Mouse (Mus musculus) heart, embryonic 12.5 days (tissue): ENCODE data around the gene Xkr8. TPM values are rescaled to one million over a fixed set of nuclear protein-coding genes. Genes with fewer than 3 reads are reported as not detected.
"Not testable (repeated sequence)": the region's sequence is repeated elsewhere in the genome, so short reads cannot be mapped to it uniquely, and the experiment has no call there.

Experiments used
- ATAC-seq: fragments of 200-750 bp; cut with Nextera tagmentation; 2 replicates; pipeline ENCODE4 v1.8.0; 2017; ENCODE audit warnings: moderate TSS enrichment, moderate library complexity; ENCODE audit not compliant: insufficient number of reproducible peaks, low FRiP score
- H3K27ac ChIP-seq: fragments of 300-500 bp; sonication (generic); 2 replicates; pipeline ENCODE4 v1.5.1; 2016; ENCODE audit warnings: mild to moderate bottlenecking, moderate library complexity; ENCODE audit not compliant: poor library complexity, severe bottlenecking
- H3K27me3 ChIP-seq: fragments of 300-500 bp; sonication (generic); replicated peaks from 2 replicates; pipeline ENCODE4 v1.6.1; 2016; ENCODE audit warnings: mild to moderate bottlenecking, moderate library complexity
- H3K36me3 ChIP-seq: fragments of 300-500 bp; sonication (generic); 2 replicates; pipeline ENCODE4 v1.6.1; 2016; ENCODE audit warnings: mild to moderate bottlenecking, moderate library complexity
- H3K4me1 ChIP-seq: fragments of 300-500 bp; sonication (generic); replicated peaks from 2 replicates; pipeline ENCODE4 v1.6.1; 2016; ENCODE audit warnings: mild to moderate bottlenecking
- H3K4me2 ChIP-seq: fragments of 300-500 bp; sonication (generic); 2 replicates; pipeline ENCODE4 v1.6.1; 2016; ENCODE audit warnings: mild to moderate bottlenecking, moderate library complexity
- H3K4me3 ChIP-seq: fragments of 300-500 bp; sonication (generic); 2 replicates; pipeline ENCODE4 v1.5.1; 2016; ENCODE audit warnings: mild to moderate bottlenecking
- H3K9ac ChIP-seq: fragments of 300-500 bp; sonication (generic); 2 replicates; pipeline ENCODE4 v1.6.1; 2016; ENCODE audit warnings: mild to moderate bottlenecking, moderate library complexity
- H3K9me3 ChIP-seq: fragments of 300-500 bp; sonication (generic); replicated peaks from 2 replicates; pipeline ENCODE4 v1.6.1; 2016; ENCODE audit warnings: mild to moderate bottlenecking, moderate library complexity
- WGBS: fragments of 180-500 bp; shearing (Covaris S2); methylation state at CpG from one replicate; pipeline ENCODE4 v1.1.7; 2016; 5-methylcytosine and 5-hydroxymethylcytosine counted together
- polyA plus RNA-seq: library from polyadenylated mRNA; unstranded; fragments of >200 nt; fragmentation: Nextera tagmentation; extraction: Ambion mirVana; gene quantifications from 2 replicates; pipeline ENCODE4 v1.2.1, GENCODE M21; 2016

Xkr8 gene
- polyA plus RNA-seq, 1 experiment from 2014 or later: 5.2 TPM

GRCm38 (mm10) chr4:132757633-132758351, 25.4 kb upstream of the Xkr8 start:
- Histone ChIP-seq H3K9me3 (no peaks in the 10 kb centered on the region), H3K9ac (no peak overlapping the region), H3K4me3 (no peak overlapping the region), H3K4me1 (peaks cover 4% of the 10 kb centered on the region; the same call in 1 of the 2 replicates), H3K36me3 (no peaks in the 10 kb centered on the region), H3K27me3 (peaks cover 9% of the 10 kb centered on the region), H3K4me2 (peak overlapping the region; percentile 87), H3K27ac (no peak overlapping the region)
- 69% methylated on average over 7 of the region's 7 CpGs for WGBS
- ATAC-seq: no peak

GRCm38 (mm10) chr4:132756974-132757373, 24.6 kb upstream of the Xkr8 start, which contains the start of gene Smpdl3b:
Gene Smpdl3b (minus strand): TSS chr4:132757252.
- H3K4me2 ChIP-seq: peak within 1 kb of the TSS; percentile 87
- peaks cover 5% of the 10 kb centered on the region; the same call in 1 of the 2 replicates for H3K4me1 ChIP-seq
- WGBS: 1% methylated on average over 22 of the region's 22 CpGs
- H3K27me3 ChIP-seq: peaks cover 9% of the 10 kb centered on the region
- H3K27ac ChIP-seq: no peak within 1 kb of the TSS
- no peaks in the 10 kb centered on the region for H3K36me3 ChIP-seq
- H3K9ac ChIP-seq: peak within 1 kb of the TSS; percentile 61
- peak within 1 kb of the TSS; percentile 49 for H3K4me3 ChIP-seq
- peak; percentile 78 for ATAC-seq
- no peaks in the 10 kb centered on the region for H3K9me3 ChIP-seq

GRCm38 (mm10) chr4:132752992-132753391, 20.6 kb upstream of the Xkr8 start:
- ATAC-seq: no peak
- WGBS: 50% methylated on average over 6 of the region's 6 CpGs
- H3K4me1 ChIP-seq: peaks cover 5% of the 10 kb centered on the region; the same call in 1 of the 2 replicates
- no peak overlapping the region for H3K9ac ChIP-seq
- no peaks in the 10 kb centered on the region for H3K36me3 ChIP-seq
- no peak overlapping the region for H3K4me2 ChIP-seq
- H3K9me3 ChIP-seq: no peaks in the 10 kb centered on the region
- H3K27me3 ChIP-seq: peaks cover 6% of the 10 kb centered on the region
- H3K4me3 ChIP-seq: no peak overlapping the region
- H3K27ac ChIP-seq: no peak overlapping the region

GRCm38 (mm10) chr4:132749258-132749982, 17.1 kb upstream of the Xkr8 start:
- ATAC-seq: no peak
- Histone ChIP-seq H3K36me3 (no peaks in the 10 kb centered on the region), H3K9me3 (no peaks in the 10 kb centered on the region), H3K4me2 (no peak overlapping the region), H3K27ac (no peak overlapping the region), H3K4me3 (no peak overlapping the region), H3K4me1 (peaks cover 7% of the 10 kb centered on the region), H3K9ac (no peak overlapping the region), H3K27me3 (no peaks in the 10 kb centered on the region)
- WGBS: 81% methylated on average over 6 of the region's 6 CpGs

- no peak for ATAC-seq
Measured at GRCm38 (mm10) chr4:132748778-132749177, 16.4 kb upstream of the Xkr8 start.

GRCm38 (mm10) chr4:132747664-132748259, 15.4 kb upstream of the Xkr8 start:
- Histone ChIP-seq H3K27me3 (no peaks in the 10 kb centered on the region), H3K27ac (peak overlapping the region; percentile 37; the same call in 1 of the 2 replicates), H3K4me3 (no peak overlapping the region), H3K4me1 (peaks cover 9% of the 10 kb centered on the region), H3K36me3 (no peaks in the 10 kb centered on the region), H3K9me3 (no peaks in the 10 kb centered on the region), H3K9ac (no peak overlapping the region), H3K4me2 (no peak overlapping the region)
- ATAC-seq: no peak
- 37% methylated on average over 9 of the region's 9 CpGs for WGBS

More at GRCm38 (mm10) chr4:132748778-132749177, 16.4 kb upstream of the Xkr8 start:
- no peak overlapping the region for H3K4me3 ChIP-seq
- 85% methylated on average over 4 of the region's 4 CpGs for WGBS
- H3K27ac ChIP-seq: no peak overlapping the region
- H3K4me1 ChIP-seq: peaks cover 13% of the 10 kb centered on the region
- no peaks in the 10 kb centered on the region for H3K36me3 ChIP-seq
- no peak overlapping the region for H3K9ac ChIP-seq
- H3K27me3 ChIP-seq: no peaks in the 10 kb centered on the region
- no peaks in the 10 kb centered on the region for H3K9me3 ChIP-seq
- no peak overlapping the region for H3K4me2 ChIP-seq

GRCm38 (mm10) chr4:132746911-132747517, 14.7 kb upstream of the Xkr8 start:
- Histone ChIP-seq H3K4me1 (peaks cover 9% of the 10 kb centered on the region), H3K9ac (no peak overlapping the region), H3K27me3 (no peaks in the 10 kb centered on the region), H3K4me2 (no peak overlapping the region), H3K9me3 (no peaks in the 10 kb centered on the region), H3K4me3 (no peak overlapping the region), H3K36me3 (no peaks in the 10 kb centered on the region), H3K27ac (peak overlapping the region; percentile 37; the same call in 1 of the 2 replicates)
- ATAC-seq: no peak
- WGBS: 84% methylated on average over 9 of the region's 9 CpGs

GRCm38 (mm10) chr4:132743992-132744911, 11.9 kb upstream of the Xkr8 start:
- 54% methylated on average over 11 of the region's 11 CpGs for WGBS

GRCm38 (mm10) chr4:132741491-132741890, 9.1 kb upstream of the Xkr8 start:
- H3K9me3 ChIP-seq: no peaks in the 10 kb centered on the region
- no peaks in the 10 kb centered on the region for H3K27me3 ChIP-seq
- 86% methylated on average over 7 of the region's 7 CpGs for WGBS
- no peaks in the 10 kb centered on the region for H3K36me3 ChIP-seq
- H3K27ac ChIP-seq: no peak overlapping the region
- no peak overlapping the region for H3K4me3 ChIP-seq
- no peak overlapping the region for H3K4me2 ChIP-seq
- ATAC-seq: no peak
- no peak overlapping the region for H3K9ac ChIP-seq
- peaks cover 9% of the 10 kb centered on the region for H3K4me1 ChIP-seq

More at GRCm38 (mm10) chr4:132743992-132744911, 11.9 kb upstream of the Xkr8 start:
- H3K4me1 ChIP-seq: peaks cover 9% of the 10 kb centered on the region
- no peaks in the 10 kb centered on the region for H3K27me3 ChIP-seq
- H3K9ac ChIP-seq: no peak overlapping the region
- H3K36me3 ChIP-seq: no peaks in the 10 kb centered on the region
- H3K27ac ChIP-seq: no peak overlapping the region
- no peak overlapping the region for H3K4me3 ChIP-seq
- no peak for ATAC-seq
- H3K4me2 ChIP-seq: no peak overlapping the region
- H3K9me3 ChIP-seq: no peaks in the 10 kb centered on the region

- not testable (repeated sequence) for H3K4me2 ChIP-seq, H3K9me3 ChIP-seq, H3K27me3 ChIP-seq, H3K27ac ChIP-seq, ATAC-seq, H3K4me1 ChIP-seq, H3K36me3 ChIP-seq, H3K9ac ChIP-seq, H3K4me3 ChIP-seq
- WGBS: 86% methylated on average over 9 of the region's 9 CpGs
Measured at GRCm38 (mm10) chr4:132737154-132737553, 4.8 kb upstream of the Xkr8 start.
